Mouse (Mus musculus) embryonic facial prominence, embryonic 10.5 days (tissue): ENCODE results near the gene Spag7. TPM values are rescaled to one million over a fixed set of nuclear protein-coding genes. Genes with fewer than 3 reads are reported as not detected.

Experiments used
- DNase-seq: peaks from one replicate; pipeline ENCODE4 v3.0.0-alpha.2; 2017; ENCODE audit warnings: low spot score
- H3K27ac ChIP-seq: fragments of 300-500 bp; sonication (generic); replicated peaks from 2 replicates; pipeline ENCODE4 v1.5.1; 2016; ENCODE audit warnings: mild to moderate bottlenecking
- H3K27me3 ChIP-seq: fragments of 300-500 bp; sonication (generic); replicated peaks from 2 replicates; pipeline ENCODE4 v1.6.1; 2016; ENCODE audit warnings: low read depth, mild to moderate bottlenecking; ENCODE audit not compliant: poor library complexity, severe bottlenecking
- H3K36me3 ChIP-seq: fragments of 300-500 bp; sonication (generic); replicated peaks from 2 replicates; pipeline ENCODE4 v1.6.1; 2016; ENCODE audit warnings: mild to moderate bottlenecking, moderate library complexity
- H3K4me1 ChIP-seq: fragments of 300-500 bp; sonication (generic); 2 replicates; pipeline ENCODE4 v1.6.1; 2016
- H3K4me3 ChIP-seq: fragments of 300-500 bp; sonication (generic); 2 replicates; pipeline ENCODE4 v1.5.1; 2016; ENCODE audit warnings: mild to moderate bottlenecking, moderate library complexity
- H3K9me3 ChIP-seq: fragments of 300-500 bp; sonication (generic); 2 replicates; pipeline ENCODE4 v1.6.1; 2016; ENCODE audit warnings: mild to moderate bottlenecking
- WGBS: fragments of 180-500 bp; shearing (Covaris S2); methylation state at CpG from one replicate; pipeline ENCODE4 v1.1.7; 2016; 5-methylcytosine and 5-hydroxymethylcytosine counted together
- polyA plus RNA-seq: library from polyadenylated mRNA; unstranded; fragments of >200 nt; fragmentation: Nextera tagmentation; extraction: Ambion mirVana; gene quantifications from 2 replicates; pipeline ENCODE4 v1.2.1, GENCODE M21; 2016

Spag7 gene
- polyA plus RNA-seq, 1 experiment from 2014 or later = 181 TPM

DNA sequence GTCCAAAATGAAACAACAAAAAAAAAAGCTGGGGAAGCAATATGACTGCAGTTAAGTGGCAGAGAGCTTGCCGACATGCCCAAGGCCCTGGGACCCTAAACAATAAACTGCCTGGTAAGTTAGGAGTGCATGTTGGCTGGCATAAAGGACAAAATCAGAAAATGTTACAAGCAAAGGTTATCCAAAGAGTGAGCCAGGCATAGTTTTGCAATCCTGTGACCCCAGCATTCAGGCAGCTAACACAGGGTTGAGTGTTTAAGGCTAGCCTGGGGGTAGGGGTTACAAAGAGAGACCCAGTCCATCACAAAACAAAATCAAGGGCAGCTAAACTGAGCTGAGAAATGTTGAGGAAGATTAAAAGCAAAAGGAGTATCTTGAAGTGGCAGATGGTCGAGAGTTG lies 29.8 kb upstream of the Spag7 start:
- WGBS = 58% methylated on average over 2 of the region's 2 CpGs
- Histone ChIP-seq H3K4me1 (peaks cover 30% of the 10 kb centered on the region), H3K27ac (no peak overlapping the region), H3K27me3 (no peaks in the 10 kb centered on the region), H3K9me3 (no peaks in the 10 kb centered on the region), H3K36me3 (peaks cover 15% of the 10 kb centered on the region), H3K4me3 (peak overlapping the region; percentile 93)
- DNase-seq = no peak

DNA sequence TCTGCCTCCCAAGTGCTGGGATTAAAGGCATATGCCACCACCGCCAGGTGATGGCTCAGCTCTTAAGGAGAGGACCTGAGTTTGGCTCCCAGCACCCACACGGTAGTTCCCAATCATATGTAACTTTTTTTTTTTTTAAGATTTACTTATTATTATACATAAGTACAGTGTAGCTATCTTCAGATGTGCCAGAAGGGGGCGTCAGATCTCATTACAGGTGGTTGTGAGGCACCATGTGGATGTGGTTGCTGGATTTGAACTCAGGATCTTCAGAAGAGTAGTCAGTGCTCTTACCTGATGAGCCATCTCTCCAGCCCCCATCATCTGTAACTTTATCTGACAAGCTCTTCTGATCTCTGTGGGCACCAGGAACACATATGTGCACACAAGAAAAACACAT lies 28.2 kb upstream of the Spag7 start:
- no peaks in the 10 kb centered on the region for H3K27me3 ChIP-seq
- no peak overlapping the region for H3K4me3 ChIP-seq
- peaks cover 25% of the 10 kb centered on the region for H3K4me1 ChIP-seq
- WGBS = 77% methylated on average over 3 of the region's 3 CpGs
- no peaks in the 10 kb centered on the region for H3K9me3 ChIP-seq
- DNase-seq = no peak
- no peak overlapping the region for H3K27ac ChIP-seq
- H3K36me3 ChIP-seq = no peaks in the 10 kb centered on the region

DNA sequence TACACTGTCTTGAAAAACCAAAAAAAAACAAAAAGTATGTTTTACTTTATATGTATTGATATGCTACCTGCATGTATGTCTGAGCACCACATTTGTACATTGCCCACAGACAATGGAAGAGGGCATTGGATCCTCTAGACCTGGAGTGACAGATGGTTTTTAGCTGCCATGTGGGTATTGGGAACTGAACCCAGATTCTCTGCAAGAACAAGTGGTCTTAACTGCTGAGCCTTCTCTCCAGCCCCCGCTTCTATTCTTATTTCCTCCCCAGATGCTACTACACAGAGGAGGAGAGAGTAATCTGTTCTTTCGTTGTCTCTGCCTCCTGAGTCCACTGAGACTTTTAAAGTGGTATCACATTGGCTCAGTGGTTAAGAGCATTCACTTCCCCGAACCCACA lies 24.3 kb upstream of the Spag7 start:
- no peaks in the 10 kb centered on the region for H3K9me3 ChIP-seq
- no peaks in the 10 kb centered on the region for H3K27me3 ChIP-seq
- H3K4me1 ChIP-seq = peaks cover 6% of the 10 kb centered on the region
- no peak overlapping the region for H3K4me3 ChIP-seq
- WGBS = 69% methylated on average over 3 of the region's 3 CpGs
- no peaks in the 10 kb centered on the region for H3K36me3 ChIP-seq
- no peak for DNase-seq
- H3K27ac ChIP-seq = no peak overlapping the region

DNA sequence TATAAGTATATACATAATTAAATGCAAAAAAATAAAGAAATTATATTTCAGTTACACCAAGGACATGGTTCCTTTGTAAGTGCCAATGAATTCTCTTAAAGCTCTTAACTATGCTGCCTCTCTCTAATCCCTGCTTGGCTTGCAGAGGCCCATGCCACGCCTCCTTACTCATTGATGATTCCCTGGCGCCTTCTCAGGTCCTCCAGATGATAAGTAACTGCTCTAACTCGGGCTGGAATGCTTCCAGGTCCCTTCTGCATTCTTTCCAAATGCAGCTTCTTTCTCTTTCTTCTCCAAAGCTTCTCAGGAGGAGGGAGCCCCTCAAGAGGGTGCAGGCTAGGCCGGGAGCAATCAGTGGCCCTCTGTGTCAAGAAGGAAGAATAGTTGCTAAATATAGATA lies 20.4 kb upstream of the Spag7 start:
- H3K9me3 ChIP-seq = no peaks in the 10 kb centered on the region
- no peaks in the 10 kb centered on the region for H3K27me3 ChIP-seq
- no peak overlapping the region for H3K4me3 ChIP-seq
- 64% methylated on average over 4 of the region's 4 CpGs for WGBS
- H3K4me1 ChIP-seq = peaks cover 25% of the 10 kb centered on the region
- peaks cover 16% of the 10 kb centered on the region for H3K36me3 ChIP-seq
- no peak for DNase-seq
- H3K27ac ChIP-seq = no peak overlapping the region

DNA sequence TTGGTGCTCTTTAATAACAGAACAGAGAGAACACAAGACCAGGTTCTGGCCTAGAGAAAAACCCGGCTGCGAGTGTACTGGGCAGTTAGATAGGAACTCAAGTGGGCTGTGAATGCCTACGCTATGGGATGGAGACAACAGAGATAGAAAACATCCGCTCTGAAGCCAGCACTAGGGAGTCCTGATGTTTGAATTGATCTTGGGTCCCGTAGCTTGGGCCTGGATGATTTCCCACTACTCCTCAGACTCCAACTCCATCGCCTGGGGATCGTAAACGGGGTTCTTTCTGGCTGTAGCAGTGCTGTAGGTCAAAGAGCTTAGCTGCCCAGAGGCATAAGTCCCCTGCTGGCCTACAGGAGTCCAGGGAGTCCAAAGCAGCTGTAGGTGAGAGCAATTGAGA lies 19.2 kb upstream of the Spag7 start:
- DNase-seq = peak; percentile 20
- no peaks in the 10 kb centered on the region for H3K9me3 ChIP-seq
- peaks cover 28% of the 10 kb centered on the region for H3K36me3 ChIP-seq
- peak overlapping the region; percentile 91 for H3K4me3 ChIP-seq
- H3K27ac ChIP-seq = peak overlapping the region; percentile 92
- no peaks in the 10 kb centered on the region for H3K27me3 ChIP-seq
- 12% methylated on average over 8 of the region's 8 CpGs for WGBS
- peaks cover 25% of the 10 kb centered on the region for H3K4me1 ChIP-seq

DNA sequence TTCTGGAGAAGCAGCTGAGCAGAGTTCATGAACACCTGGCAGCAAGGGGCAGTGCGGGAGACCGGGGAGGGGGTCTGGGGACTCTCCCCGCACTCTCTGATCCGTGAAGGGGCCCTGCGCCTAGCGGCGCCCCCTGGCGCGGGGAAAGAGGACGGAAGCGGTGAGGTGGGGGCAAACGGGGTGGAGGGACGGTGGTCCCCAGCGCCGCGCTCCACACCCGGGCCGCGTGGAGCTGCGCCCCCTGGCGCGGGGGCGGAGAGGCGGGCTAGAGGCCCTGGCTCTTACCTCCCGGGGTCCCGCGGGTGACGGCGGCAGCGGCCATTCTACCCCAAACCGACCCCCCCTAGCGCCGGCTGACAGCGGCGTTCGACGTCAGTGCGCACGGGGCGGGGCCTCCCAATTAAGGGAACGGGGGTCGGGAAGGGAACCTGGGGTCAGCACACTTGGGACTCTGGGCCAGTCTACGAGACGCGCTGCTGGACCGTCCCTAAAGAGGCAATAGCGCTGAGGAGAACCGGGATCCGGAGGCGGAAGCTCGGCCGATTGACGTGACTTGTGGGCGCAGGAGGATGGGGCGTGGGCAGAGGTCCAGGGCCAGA lies 18.5 kb upstream of the Spag7 start, which contains the start of gene Camta2:
TSS of gene Camta2 (minus strand) at position 505 of the 599 bp plus-strand sequence.
- Histone ChIP-seq H3K36me3 (peaks cover 35% of the 10 kb centered on the region), H3K27me3 (no peaks in the 10 kb centered on the region), H3K9me3 (no peaks in the 10 kb centered on the region), H3K4me1 (peaks cover 28% of the 10 kb centered on the region), H3K27ac (peak within 1 kb of the TSS; percentile 92), H3K4me3 (peak within 1 kb of the TSS; percentile 91)
- under 1% methylated on average over 55 of the region's 55 CpGs for WGBS
- peak; percentile 93 for DNase-seq

DNA sequence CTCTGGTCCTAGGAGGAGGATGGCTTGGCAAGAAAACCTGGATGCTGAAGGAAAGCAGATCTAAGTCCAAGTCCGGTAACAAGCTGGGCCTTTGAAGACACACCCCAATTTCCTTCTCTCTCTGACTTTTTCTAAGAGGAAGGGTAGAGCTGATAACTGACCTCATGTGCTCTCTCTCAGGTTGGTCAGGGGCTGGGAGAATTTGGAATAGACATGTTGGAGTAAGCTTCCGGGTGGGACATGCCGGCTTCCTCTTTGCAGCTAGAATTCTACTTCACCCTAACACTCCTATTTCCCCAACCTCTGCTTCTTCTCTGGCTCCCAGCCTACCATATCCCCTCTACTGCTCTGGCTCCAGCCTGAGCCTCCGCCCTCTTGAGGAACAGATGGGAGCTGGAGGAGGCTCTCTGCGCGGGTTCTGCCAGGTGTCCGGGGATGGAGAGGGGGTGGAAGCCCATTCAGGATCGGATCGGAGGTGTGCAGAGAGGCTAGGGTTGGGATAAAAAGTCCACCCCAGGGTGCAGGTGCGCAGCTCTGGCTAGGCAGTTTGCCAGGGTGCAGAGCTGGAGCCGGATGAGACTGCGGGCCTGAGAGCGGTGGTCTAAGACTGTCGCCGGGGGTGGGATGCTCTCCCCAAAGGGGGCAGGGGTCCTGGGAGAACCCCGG lies 17.8 kb upstream of the Spag7 start:
- no peaks in the 10 kb centered on the region for H3K9me3 ChIP-seq
- H3K4me3 ChIP-seq = peak overlapping the region; percentile 91
- peaks cover 35% of the 10 kb centered on the region for H3K4me1 ChIP-seq
- H3K36me3 ChIP-seq = peaks cover 41% of the 10 kb centered on the region
- H3K27me3 ChIP-seq = no peaks in the 10 kb centered on the region
- DNase-seq = peak; percentile 65
- WGBS = 6% methylated on average over 16 of the region's 16 CpGs
- peak overlapping the region; percentile 92 for H3K27ac ChIP-seq

DNA sequence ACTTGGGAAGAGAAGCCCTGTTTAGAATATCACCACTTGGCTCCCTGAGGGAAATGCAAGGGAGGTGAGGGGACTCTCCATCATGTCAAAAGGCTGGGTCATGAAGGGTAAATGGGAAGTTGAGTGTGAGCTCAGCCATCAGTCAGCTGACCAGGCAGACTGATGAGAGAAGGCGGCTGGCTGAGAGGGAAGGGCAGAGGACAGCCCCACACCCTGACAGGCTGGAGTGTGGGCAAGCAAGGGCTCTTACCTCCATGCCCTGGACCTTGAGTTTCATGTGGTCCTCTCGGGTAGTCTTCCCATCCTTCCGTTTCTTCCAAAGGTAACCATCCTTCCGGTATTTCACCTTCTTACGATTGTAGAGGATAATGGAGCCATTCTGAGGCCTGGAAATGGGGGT lies 14.4 kb upstream of the Spag7 start:
- Histone ChIP-seq H3K27ac (no peak overlapping the region), H3K9me3 (no peaks in the 10 kb centered on the region), H3K36me3 (peaks cover 64% of the 10 kb centered on the region), H3K4me3 (no peak overlapping the region), H3K4me1 (peaks cover 48% of the 10 kb centered on the region), H3K27me3 (no peaks in the 10 kb centered on the region)
- no peak for DNase-seq
- WGBS = 90% methylated on average over 5 of the region's 5 CpGs

DNA sequence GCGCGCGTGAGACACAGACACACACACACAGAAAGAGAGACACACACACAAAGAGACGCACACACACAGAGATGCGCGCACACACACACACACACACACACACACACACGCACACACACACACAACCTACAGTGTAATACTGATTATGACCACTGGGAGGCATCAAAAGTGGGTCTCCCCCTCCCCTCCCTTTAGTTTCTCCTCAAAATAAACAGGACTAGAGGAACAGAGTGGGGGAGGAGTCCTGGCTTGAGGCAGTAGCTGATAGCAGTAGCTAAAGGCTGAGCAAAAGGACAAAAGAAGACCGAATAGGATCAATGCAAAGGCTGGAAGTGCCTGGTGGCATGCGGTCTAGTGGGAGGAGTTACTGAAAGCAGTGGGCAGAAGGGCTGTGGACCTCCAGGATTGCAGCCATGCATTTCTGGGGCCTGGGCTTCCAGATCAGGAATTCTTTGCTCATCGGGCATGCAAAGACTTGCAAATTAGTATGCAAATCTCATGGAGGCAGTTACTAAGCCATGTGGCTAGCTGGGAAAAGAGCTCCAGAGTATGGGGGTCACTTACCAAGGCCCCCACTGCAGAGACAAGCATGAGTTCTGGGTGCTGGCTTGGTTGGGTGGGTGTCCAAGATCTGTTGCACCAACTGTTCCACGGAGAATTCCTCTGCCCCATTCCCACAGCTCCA lies 12.8 kb upstream of the Spag7 start:
- H3K4me3 ChIP-seq = peak overlapping the region; percentile 34
- peak; percentile 68 for DNase-seq
- no peaks in the 10 kb centered on the region for H3K9me3 ChIP-seq
- 16% methylated on average over 11 of the region's 11 CpGs for WGBS
- peaks cover 43% of the 10 kb centered on the region for H3K4me1 ChIP-seq
- no peaks in the 10 kb centered on the region for H3K27me3 ChIP-seq
- peak overlapping the region; percentile 42 for H3K27ac ChIP-seq
- peaks cover 75% of the 10 kb centered on the region for H3K36me3 ChIP-seq

DNA sequence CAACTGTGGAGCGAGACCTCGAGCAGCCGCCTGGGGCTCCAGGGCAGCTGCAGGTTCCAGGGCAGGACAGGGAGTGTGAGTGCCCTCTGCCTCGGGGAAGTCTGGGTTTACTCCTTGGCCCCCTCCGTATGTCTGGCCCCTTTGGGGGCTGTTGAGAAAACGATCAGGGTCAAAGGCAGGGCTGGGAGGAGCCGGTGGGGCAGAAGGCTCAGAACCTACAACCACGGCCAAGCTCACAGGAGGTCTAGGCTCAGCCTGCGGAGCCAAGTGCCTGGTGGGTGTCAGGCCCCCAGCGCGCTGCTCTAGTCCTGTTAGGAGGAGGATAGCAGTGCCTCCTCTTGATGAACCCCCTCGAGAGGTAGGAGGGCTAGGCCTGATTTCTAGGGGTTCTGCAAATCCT lies 12.0 kb upstream of the Spag7 start:
- no peaks in the 10 kb centered on the region for H3K27me3 ChIP-seq
- no peak for DNase-seq
- 62% methylated on average over 12 of the region's 12 CpGs for WGBS
- H3K4me1 ChIP-seq = peaks cover 34% of the 10 kb centered on the region
- H3K27ac ChIP-seq = peak overlapping the region; percentile 42
- H3K4me3 ChIP-seq = no peak overlapping the region
- no peaks in the 10 kb centered on the region for H3K9me3 ChIP-seq
- H3K36me3 ChIP-seq = peaks cover 84% of the 10 kb centered on the region

DNA sequence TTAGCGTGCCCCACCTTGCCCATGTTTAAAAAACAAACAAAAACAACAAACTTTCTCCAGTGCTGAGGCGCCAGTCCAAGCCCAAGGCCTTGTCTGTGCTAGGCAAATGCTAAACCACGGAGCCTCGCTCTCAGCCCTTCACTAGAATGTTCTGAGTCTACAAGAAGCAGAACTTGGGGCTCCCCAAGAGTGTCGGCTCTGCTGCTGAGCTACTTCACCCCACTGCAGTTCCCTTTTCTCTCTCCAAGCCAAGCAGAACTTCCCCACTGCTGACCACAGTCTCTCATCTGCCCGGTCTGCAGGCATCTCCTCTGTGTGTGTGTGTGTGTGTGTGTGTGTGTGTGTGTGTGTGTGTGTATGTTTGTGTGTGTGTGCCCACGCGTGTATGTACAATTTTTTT lies 10.7 kb upstream of the Spag7 start:
- Histone ChIP-seq H3K4me3 (no peak overlapping the region), H3K4me1 (peaks cover 32% of the 10 kb centered on the region), H3K36me3 (peaks cover 84% of the 10 kb centered on the region), H3K9me3 (no peaks in the 10 kb centered on the region), H3K27ac (no peak overlapping the region), H3K27me3 (no peaks in the 10 kb centered on the region)
- DNase-seq = no peak
- 89% methylated on average over 8 of the region's 8 CpGs for WGBS

DNA sequence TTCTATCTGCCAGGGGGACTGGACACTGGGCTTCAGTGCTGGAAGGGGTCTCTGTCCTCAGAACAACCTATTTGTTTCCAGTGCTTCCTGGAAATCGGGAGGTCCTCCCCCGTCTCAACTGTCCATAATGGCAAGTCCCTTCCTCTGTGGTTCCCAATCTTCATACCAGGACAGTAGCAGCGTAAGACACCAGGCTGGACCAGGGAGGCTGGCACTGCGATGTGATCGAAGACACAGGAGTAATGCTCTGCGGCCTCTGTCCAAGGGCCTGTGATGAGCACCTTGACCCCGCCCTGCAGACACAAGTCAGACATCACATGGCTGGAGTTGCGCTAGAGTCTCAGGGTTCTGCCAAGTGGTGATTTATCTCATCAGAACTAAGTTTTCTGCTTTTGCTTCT lies 10.1 kb upstream of the Spag7 start:
- peaks cover 83% of the 10 kb centered on the region for H3K36me3 ChIP-seq
- no peaks in the 10 kb centered on the region for H3K27me3 ChIP-seq
- 95% methylated on average over 8 of the region's 8 CpGs for WGBS
- no peak overlapping the region for H3K27ac ChIP-seq
- DNase-seq = no peak
- H3K4me3 ChIP-seq = no peak overlapping the region
- H3K4me1 ChIP-seq = peaks cover 32% of the 10 kb centered on the region
- H3K9me3 ChIP-seq = no peaks in the 10 kb centered on the region

DNA sequence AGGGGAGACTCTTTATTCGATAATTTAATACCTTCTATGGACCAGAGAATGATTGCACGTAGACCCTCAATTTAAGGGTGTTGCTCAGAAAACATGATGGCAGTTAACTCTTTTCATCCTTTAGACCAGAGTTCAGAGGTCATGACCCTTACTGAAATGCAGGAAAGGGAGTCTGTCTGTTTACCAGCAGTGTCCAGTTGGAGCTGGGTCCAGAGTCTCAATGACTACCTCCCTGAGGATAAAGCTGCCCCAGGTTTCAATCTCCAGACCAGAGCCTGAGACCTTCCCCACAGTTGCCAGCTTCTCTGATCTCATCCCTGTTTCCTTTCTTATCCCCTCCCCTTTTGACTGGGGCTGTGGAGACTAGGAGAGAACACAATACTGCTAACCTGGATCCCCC lies 9.4 kb upstream of the Spag7 start:
- Histone ChIP-seq H3K9me3 (no peaks in the 10 kb centered on the region), H3K36me3 (peaks cover 83% of the 10 kb centered on the region), H3K27me3 (no peaks in the 10 kb centered on the region), H3K4me3 (no peak overlapping the region), H3K4me1 (peaks cover 32% of the 10 kb centered on the region), H3K27ac (no peak overlapping the region)
- 55% methylated on average over 2 of the region's 2 CpGs for WGBS
- DNase-seq = no peak
